Mouse (Mus musculus): ENCODE data around the gene Gnpnat1. TPM values are rescaled to one million over a fixed set of nuclear protein-coding genes. Genes with fewer than 3 reads are reported as not detected.
A peak's percentile ranks its signal among the peaks of the same experiment; 100 is the strongest.

Gene Gnpnat1
- polyA plus RNA-seq, 1 experiment from 2014 or later, result 23.2 TPM

- Histone ChIP-seq H3K9ac (replicated peaks) (peak overlapping the region; percentile 68), H3K9me3 (no peaks in the 10 kb centered on the region), H3K4me2 (replicated peaks) (peak overlapping the region; percentile 91), H3K27me3 (no peaks in the 10 kb centered on the region), H3K36me3 (no peaks in the 10 kb centered on the region), H3K27ac (replicated peaks) (peak overlapping the region; percentile 43), H3K4me1 (peaks cover 17% of the 10 kb centered on the region), H3K4me3 (peak overlapping the region; percentile 57)
- peak; percentile 95 for ATAC-seq (replicated peaks)
- WGBS, result under 1% methylated on average over 71 of the region's 71 CpGs
Measured at GRCm38 (mm10) chr14:45388345-45389181, 16.1 kb downstream of the Gnpnat1 start.

- no peak overlapping the region for H3K27ac ChIP-seq (replicated peaks)
- ATAC-seq (replicated peaks), result no peak
- H3K4me3 ChIP-seq, result peak overlapping the region; percentile 57
- no peak overlapping the region for H3K9ac ChIP-seq (replicated peaks)
- no peaks in the 10 kb centered on the region for H3K27me3 ChIP-seq
- H3K36me3 ChIP-seq, result peaks cover 2% of the 10 kb centered on the region; the same call in 1 of the 2 replicates
- H3K4me2 ChIP-seq (replicated peaks), result peak overlapping the region; percentile 91
- H3K4me1 ChIP-seq, result peaks cover 17% of the 10 kb centered on the region
- WGBS, result 24% methylated on average over 2 of the region's 2 CpGs
- H3K9me3 ChIP-seq, result no peaks in the 10 kb centered on the region
Measured at GRCm38 (mm10) chr14:45387480-45387879, 17.2 kb downstream of the Gnpnat1 start.

GRCm38 (mm10) chr14:45385596-45385995 lies 19.1 kb downstream of the Gnpnat1 start:
- Histone ChIP-seq H3K4me3 (no peak overlapping the region), H3K27ac (replicated peaks) (no peak overlapping the region), H3K36me3 (peaks cover 7% of the 10 kb centered on the region; the same call in 1 of the 2 replicates), H3K9ac (replicated peaks) (no peak overlapping the region), H3K9me3 (no peaks in the 10 kb centered on the region), H3K27me3 (no peaks in the 10 kb centered on the region), H3K4me1 (peaks cover 17% of the 10 kb centered on the region), H3K4me2 (replicated peaks) (no peak overlapping the region)
- ATAC-seq (replicated peaks), result no peak
- WGBS, result 94% methylated on average over 2 of the region's 2 CpGs

- Histone ChIP-seq H3K4me1 (peaks cover 8% of the 10 kb centered on the region), H3K27ac (replicated peaks) (no peak overlapping the region), H3K4me2 (replicated peaks) (no peak overlapping the region), H3K27me3 (no peaks in the 10 kb centered on the region), H3K36me3 (peaks cover 20% of the 10 kb centered on the region; the same call in 1 of the 2 replicates), H3K4me3 (no peak overlapping the region), H3K9me3 (no peaks in the 10 kb centered on the region), H3K9ac (replicated peaks) (no peak overlapping the region)
- no peak for ATAC-seq (replicated peaks)
- WGBS, result 86% methylated on average over 4 of the region's 4 CpGs
Measured at GRCm38 (mm10) chr14:45382912-45383311, 21.8 kb downstream of the Gnpnat1 start.

- Histone ChIP-seq H3K9me3 (no peaks in the 10 kb centered on the region), H3K36me3 (peaks cover 20% of the 10 kb centered on the region; the same call in 1 of the 2 replicates), H3K4me2 (replicated peaks) (no peak overlapping the region), H3K4me3 (no peak overlapping the region), H3K27me3 (no peaks in the 10 kb centered on the region), H3K27ac (replicated peaks) (no peak overlapping the region), H3K9ac (replicated peaks) (no peak overlapping the region), H3K4me1 (no peaks in the 10 kb centered on the region)
- ATAC-seq (replicated peaks), result no peak
- WGBS, result 65% methylated on average over 6 of the region's 6 CpGs
Measured at GRCm38 (mm10) chr14:45380756-45381155, 24.0 kb downstream of the Gnpnat1 start.

- H3K9ac ChIP-seq (replicated peaks), result no peak overlapping the region
- no peak for ATAC-seq (replicated peaks)
- no peak overlapping the region for H3K4me3 ChIP-seq
- H3K4me1 ChIP-seq, result no peaks in the 10 kb centered on the region
- WGBS, result 91% methylated on average over 3 of the region's 3 CpGs
- peaks cover 20% of the 10 kb centered on the region; the same call in 1 of the 2 replicates for H3K36me3 ChIP-seq
- H3K4me2 ChIP-seq (replicated peaks), result no peak overlapping the region
- H3K9me3 ChIP-seq, result no peaks in the 10 kb centered on the region
- no peaks in the 10 kb centered on the region for H3K27me3 ChIP-seq
- no peak overlapping the region for H3K27ac ChIP-seq (replicated peaks)
Measured at GRCm38 (mm10) chr14:45378771-45379170, 25.9 kb downstream of the Gnpnat1 start.

- H3K27ac ChIP-seq (replicated peaks), result peak overlapping the region; percentile 42
Measured at GRCm38 (mm10) chr14:45365196-45365587, 39.5 kb downstream of the Gnpnat1 start.

GRCm38 (mm10) chr14:45364211-45365195 lies 40.2 kb downstream of the Gnpnat1 start:
- peak; percentile 85 for ATAC-seq (replicated peaks)
- Histone ChIP-seq H3K4me2 (replicated peaks) (0 out of 2 replicates have a peak overlapping the region, but pooled peaks have one; percentile 11), H3K27ac (replicated peaks) (peak overlapping the region; percentile 42), H3K9ac (replicated peaks) (no peak overlapping the region), H3K36me3 (peaks cover 4% of the 10 kb centered on the region), H3K4me1 (peaks cover 16% of the 10 kb centered on the region), H3K4me3 (no peak overlapping the region), H3K27me3 (no peaks in the 10 kb centered on the region), H3K9me3 (no peaks in the 10 kb centered on the region)
- WGBS, result 46% methylated on average over 16 of the region's 16 CpGs

More at GRCm38 (mm10) chr14:45365196-45365587, 39.5 kb downstream of the Gnpnat1 start:
- Histone ChIP-seq H3K4me2 (replicated peaks) (0 out of 2 replicates have a peak overlapping the region, but pooled peaks have one; percentile 11), H3K9me3 (no peaks in the 10 kb centered on the region), H3K27me3 (no peaks in the 10 kb centered on the region), H3K4me3 (no peak overlapping the region), H3K36me3 (peaks cover 10% of the 10 kb centered on the region), H3K4me1 (peaks cover 16% of the 10 kb centered on the region), H3K9ac (replicated peaks) (no peak overlapping the region)
- ATAC-seq (replicated peaks), result no peak
- WGBS, result 86% methylated on average over 6 of the region's 6 CpGs

GRCm38 (mm10) chr14:45350931-45351859 lies 53.5 kb downstream of the Gnpnat1 start, which contains the start of gene Styx:
Gene Styx (plus strand): TSS chr14:45351093.
- peak within 1 kb of the TSS; percentile 79 for H3K27ac ChIP-seq (replicated peaks)
- H3K4me1 ChIP-seq, result peaks cover 17% of the 10 kb centered on the region
- ATAC-seq (replicated peaks), result peak; percentile 97
- peak within 1 kb of the TSS; percentile 73 for H3K4me2 ChIP-seq (replicated peaks)
- WGBS, result under 1% methylated on average over 62 of the region's 93 CpGs
- H3K9ac ChIP-seq (replicated peaks), result peak within 1 kb of the TSS; percentile 85
- H3K27me3 ChIP-seq, result no peaks in the 10 kb centered on the region
- H3K4me3 ChIP-seq, result peak within 1 kb of the TSS; percentile 92
- H3K9me3 ChIP-seq, result no peaks in the 10 kb centered on the region
- H3K36me3 ChIP-seq, result peaks cover 20% of the 10 kb centered on the region

- WGBS, result under 1% methylated on average over 44 of the region's 44 CpGs
- Histone ChIP-seq H3K36me3 (peaks cover 20% of the 10 kb centered on the region), H3K4me1 (peaks cover 20% of the 10 kb centered on the region), H3K9ac (replicated peaks) (peak within 1 kb of the TSS; percentile 84), H3K27ac (replicated peaks) (peak within 1 kb of the TSS; percentile 85), H3K9me3 (no peaks in the 10 kb centered on the region), H3K4me3 (peak within 1 kb of the TSS; percentile 77), H3K27me3 (no peaks in the 10 kb centered on the region), H3K4me2 (replicated peaks) (peak within 1 kb of the TSS; percentile 51)
- peak; percentile 97 for ATAC-seq (replicated peaks)
Measured at GRCm38 (mm10) chr14:45329589-45330181, 75.0 kb downstream of the Gnpnat1 start, which contains the start of gene Psmc6. Gene Psmc6 (plus strand): TSS chr14:45329788.
